Mouse (Mus musculus): Measurements from ENCODE around the gene Cel. TPM values are rescaled to one million over a fixed set of nuclear protein-coding genes. Genes with fewer than 3 reads are reported as not detected.
"Not testable (repeated sequence)": the region's sequence is repeated elsewhere in the genome, so short reads cannot be mapped to it uniquely, and the experiment has no call there.

Cel gene
- total RNA-seq, 2 experiments from 2014 or later: not detected

DNA sequence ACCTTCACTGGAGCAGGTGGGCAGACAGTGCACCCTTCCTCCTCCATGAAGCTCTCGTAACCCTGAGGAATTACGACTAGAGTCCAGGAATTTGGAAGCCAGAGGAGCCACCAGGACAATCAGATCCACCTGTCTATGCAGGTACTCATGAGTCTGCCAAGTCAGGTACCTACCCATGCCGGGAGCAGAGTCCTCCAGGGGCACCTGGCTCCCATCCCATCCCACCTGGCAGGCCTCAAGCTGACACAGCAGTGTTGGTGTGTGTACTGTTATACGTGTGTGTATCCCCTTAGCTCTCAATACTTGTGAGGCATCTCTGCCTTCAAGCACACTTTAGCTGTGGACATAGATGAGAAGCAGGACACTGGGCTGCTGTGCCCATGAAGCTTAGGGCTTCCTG, 41.0 kb downstream of the Cel start:
- DNase-seq (ENCODE audit: low spot score in 2 of 2): no peak

DNA sequence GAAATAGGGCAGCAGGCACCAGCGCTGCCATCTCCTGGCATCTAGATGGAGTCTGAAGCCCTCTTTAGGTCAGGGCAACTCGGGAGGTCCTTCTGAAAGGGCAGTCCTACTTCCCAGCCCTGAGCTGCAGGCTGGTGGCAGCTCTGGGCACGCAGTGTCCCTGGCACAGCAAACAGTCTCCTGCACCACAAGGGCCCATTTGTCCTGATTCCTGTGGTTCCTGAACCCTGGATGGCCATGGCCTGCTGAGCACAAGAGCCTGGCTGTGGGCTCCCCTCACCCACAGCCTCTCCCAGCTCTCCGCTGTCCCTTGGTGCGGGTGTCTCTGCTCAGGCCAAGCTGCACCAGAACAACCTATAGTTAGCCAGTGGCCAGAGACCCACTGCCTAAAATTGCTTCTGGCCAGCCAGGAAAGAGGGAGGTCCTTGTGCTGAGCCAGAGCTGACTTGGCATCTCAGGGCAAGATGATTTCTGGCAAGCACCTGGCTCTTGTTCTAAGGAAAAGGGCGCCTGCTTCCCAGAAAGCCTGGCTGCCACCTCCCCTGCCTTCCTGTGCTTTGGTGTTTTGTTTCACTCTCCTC, 41.5 kb downstream of the Cel start:
- DNase-seq (ENCODE audit: low spot score in 2 of 2): peak in 1 of 2 experiments; percentile 88

DNA sequence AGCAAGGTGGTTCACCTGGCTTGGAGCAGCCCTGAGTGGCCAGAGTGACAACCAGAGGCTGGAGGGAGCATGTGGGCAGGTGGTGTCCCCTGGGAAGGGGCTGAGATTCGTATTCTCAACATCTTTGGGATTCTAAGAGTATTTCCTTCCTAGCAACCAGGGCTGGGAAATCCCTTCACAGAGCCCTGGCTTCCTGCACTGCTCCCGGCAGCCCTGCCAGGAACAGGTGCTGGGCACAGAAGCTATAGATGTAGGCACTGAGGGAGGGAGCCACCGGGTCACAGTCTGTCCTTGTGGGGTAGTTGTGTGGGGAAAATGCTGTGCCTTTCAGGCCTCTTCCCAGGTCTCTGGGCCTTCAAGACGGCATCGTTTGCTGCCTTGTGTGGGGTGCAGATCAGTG, 42.6 kb downstream of the Cel start:
- DNase-seq (ENCODE audit: low spot score in 2 of 2): no peak

DNA sequence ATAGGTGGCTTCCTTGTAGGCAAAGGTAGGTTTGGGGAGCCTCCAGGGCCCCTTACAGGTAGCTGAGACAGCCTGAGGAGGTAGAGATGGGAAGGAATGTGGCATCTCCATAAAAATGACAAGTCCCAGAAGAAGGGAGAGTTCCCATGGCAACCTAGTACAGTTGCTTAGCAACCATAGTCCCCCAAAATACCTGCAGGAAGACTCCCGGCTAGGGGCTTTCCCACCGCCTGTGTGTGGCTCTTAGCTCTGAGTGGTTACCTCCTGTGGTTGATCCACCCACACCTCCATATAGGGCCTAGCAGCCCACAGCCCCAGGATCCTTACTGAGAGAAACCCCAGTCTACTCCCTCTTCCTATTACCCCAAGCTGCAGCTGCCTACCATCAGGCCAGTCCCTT, 45.0 kb downstream of the Cel start:
- DNase-seq (ENCODE audit: low spot score in 2 of 2): peak in 1 of 2 experiments; percentile 67

DNA sequence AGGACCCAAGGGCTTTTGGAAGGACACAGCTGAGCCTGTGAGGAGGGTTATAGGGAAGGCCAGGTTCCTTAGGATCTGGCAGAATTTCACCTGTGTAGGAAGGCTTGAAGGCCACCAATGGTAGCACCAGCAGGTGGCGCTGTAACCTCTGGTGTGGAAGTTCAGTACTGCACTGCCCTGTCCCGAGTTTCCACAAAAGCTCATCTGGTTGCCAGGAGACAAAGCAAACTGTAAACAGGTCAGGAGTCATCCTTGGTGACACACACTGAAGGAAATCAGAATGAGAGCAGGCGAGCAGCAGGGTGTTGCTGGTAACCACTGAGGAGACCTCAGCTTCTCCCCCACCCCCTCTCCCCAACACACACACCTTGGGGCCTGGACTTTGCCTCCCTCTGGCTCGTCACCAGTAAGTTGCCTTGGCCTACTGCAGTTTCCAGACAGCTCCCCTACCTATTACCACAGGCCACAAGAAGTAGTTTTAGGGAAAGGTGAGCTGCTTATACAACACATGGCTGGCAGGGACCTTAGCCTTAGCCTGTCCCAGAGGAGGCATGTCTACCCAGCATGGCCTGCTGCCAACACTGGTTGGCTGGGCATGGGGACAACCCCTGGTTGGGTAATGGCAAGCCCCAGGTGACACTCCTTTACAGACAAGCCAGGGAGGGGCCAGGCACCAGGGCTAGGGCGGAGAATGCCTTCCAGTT, 45.8 kb downstream of the Cel start:
- peak in 1 of 2 experiments; percentile 71 for DNase-seq (ENCODE audit: low spot score in 2 of 2)

DNA sequence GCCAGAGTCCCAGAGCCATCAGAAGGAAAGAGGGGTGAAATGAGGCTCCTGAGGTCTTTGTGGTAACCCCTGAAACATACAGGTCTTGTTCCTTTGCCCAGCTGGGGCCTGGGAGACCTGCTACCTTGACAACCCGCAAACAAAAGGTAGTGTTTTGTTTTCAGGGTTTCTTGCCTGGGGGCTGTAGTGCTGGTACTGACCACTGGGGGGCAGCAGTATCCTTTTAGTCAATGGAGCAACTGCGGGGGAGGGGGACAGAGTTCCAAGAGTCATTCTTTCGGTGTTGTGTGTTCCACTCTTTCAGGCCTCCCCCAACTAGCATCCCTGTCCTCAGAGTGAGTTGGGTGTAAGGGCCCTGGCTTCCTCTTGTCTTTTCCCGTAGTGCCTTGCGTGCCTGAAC, 48.7 kb downstream of the Cel start:
- peak in 1 of 2 experiments; percentile 92 for DNase-seq (ENCODE audit: low spot score in 2 of 2)

DNA sequence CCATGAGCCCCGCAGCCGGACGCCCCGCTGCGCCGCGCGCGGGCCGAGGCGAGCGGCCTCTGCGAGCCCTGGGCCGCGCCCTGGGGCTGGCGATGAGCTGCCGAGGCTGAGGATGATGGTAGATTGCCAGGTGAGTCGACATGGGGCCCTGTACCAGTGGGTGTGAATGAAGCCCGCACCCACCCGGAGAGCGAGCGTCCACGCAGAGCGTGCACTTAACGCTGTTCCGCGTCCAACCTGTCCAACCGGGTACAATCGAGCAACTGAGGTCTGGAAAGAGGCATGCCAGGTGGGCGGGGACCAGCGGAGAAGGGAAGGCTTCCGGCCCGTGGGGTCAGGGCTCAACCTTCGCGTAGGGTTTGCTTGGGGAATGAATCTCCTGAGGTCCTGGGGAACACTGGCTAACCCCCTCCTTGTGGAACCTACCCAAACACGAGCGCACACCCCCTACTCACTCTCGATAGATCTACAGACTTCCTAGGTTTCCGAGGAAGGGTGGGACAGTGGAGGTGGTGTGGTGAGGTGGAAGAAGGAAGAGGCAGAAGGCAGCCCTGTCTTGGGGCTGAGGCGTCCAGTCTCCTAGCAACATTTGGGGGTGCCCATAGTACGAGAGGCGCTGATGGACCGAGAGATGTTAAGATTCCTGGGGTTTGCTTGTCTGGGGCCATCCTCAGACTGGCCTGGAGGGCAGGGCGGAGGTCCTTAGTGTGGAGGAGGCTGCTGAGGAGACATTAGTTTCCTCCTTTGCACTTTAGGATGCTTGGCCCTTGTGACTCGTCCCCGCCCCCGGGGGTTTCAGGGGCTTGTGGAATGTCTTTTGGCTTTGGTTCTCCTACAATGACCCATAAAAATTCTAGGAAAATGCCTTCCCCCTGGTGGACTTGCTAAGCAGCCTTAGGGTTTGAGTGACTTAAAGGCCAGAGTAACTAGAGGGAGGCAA, 49.5 kb downstream of the Cel start:
- DNase-seq (ENCODE audit: low spot score in 2 of 2): no peak

DNA sequence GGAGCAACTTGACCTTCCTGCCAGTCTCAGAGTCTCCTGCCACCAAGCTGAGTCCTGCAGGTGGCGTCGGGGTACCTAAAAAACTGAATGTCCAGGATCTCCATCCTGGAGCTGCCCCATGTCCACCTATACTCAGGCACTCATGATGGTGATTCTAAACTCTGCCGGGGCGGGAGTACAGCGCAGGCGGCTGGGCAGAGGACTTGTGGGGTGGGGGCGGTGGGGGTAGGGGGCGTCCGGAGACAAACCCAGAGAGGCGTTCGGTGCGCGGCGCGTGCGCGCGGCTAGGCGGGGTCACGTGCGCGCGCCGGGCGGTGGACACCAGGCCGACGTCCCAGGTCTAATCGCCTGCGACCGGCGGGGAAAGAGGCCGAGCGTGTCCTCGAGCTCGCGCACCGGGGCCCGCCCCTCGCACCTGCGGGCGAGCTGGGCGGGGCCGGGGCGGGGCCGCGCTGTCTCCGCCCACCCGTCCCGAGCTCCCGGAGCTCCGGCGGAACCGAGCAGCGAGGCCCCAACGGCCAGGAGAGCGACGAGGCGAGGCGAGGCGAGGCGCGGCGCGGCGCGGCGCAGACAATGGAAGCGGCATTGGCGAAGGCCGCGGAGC, 50.3 kb downstream of the Cel start, which contains the start of gene Ralgds:
Gene Ralgds, plus strand, starts transcription at position 328 of the 604 bp plus-strand sequence.
- DNase-seq (ENCODE audit: low spot score in 2 of 2): no peak

DNA sequence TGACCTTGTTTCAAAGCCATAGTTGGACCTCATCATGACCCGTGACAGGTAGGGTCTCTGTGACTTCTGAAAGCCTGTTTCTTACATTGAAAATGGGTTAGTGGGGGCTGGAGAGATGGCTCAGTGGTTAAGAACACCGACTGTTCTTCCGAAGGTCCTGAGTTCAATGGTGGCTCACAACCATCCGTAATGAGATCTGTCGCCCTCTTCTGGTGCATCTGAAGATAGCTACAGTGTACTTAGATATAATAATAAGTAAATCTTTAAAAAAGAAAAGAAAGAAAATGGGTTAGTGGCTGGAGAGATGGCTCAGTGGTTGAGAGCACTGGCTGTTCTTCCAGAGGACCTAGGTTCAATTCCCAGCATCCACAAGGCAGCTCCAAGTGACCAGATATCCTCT, 51.6 kb downstream of the Cel start:
- DNase-seq (ENCODE audit: low spot score in 2 of 2): not testable (repeated sequence)

DNA sequence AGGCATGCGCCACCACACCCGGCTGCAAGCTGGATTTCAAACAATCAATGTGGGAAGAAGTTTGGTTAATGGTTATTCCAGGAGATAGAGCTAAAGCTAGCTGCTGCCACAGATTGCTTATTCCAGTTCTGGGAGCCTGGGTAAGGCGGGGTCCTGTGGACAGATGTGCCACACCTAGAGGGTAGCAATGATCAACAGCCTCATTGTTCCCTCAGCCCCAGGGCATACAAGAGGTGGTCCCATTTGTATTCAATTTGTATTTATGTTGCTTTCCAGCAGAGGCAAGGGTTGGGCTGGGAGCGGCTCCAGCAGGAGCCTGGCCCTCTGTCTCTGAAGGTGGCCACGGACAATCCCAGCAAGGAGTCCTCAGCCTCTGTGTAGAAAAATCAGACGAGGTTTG, 56.9 kb downstream of the Cel start:
- no peak for DNase-seq (ENCODE audit: low spot score in 2 of 2)

DNA sequence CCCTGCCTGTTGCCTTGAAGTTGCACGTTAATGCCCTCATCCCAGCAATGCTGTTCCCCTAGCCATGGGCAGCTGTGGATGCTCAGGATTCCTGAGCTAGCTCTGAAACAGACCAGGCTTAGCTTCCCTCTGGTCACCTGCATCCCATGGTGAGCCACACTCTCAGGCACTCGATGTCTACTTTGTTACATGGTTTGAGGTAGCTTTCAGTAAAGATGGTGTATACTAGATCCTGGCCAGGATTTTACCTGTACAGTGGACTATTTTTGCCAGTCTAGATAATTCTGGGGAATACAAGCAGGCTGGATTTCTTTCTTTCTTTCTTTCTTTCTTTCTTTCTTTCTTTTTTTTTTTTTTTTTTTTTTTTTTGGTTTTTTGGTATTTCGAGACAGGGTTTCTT, 57.4 kb downstream of the Cel start, which contains the start of gene Gm10134:
Gene Gm10134, plus strand, starts transcription at position 301 of the 400 bp plus-strand sequence.
- no peak for DNase-seq (ENCODE audit: low spot score in 2 of 2)

Small RNAs within 50 kb of the gene (microRNA-seq; reads per million reads assigned to microRNA genes)
- 0 reads per million in 2 experiments for gene Gm22824

Other genes with a start within 250 kb of the Cel start
- gene Ppp1r26, start 116.6 kb downstream of the Cel start, total RNA-seq (2021): 10 to 100 TPM; 16.8 to 17.7 TPM
- 1 to 10 TPM; 2.7 to 4.5 TPM for gene 1700007K13Rik, start 97.1 kb downstream of the Cel start, total RNA-seq (2021)
- 10 to 100 TPM; 36.5 to 42.1 TPM for gene Mrps2, start 95.3 kb downstream of the Cel start, total RNA-seq (2021)
- gene Gbgt1, start 66.5 kb downstream of the Cel start, total RNA-seq (2021): 1 to 10 TPM; 1.5 to 2.2 TPM
- gene Gm10134, start 57.3 kb downstream of the Cel start, total RNA-seq (2021): 1 to 10 TPM; 1.0 to 1.8 TPM
- 100 to 1,000 TPM; 127 to 132 TPM for gene Ralgds, start 50.3 kb downstream of the Cel start, total RNA-seq (2021)
- 10 to 100 TPM; 19.6 to 20.5 TPM for gene Gtf3c5, start 20.3 kb upstream of the Cel start, total RNA-seq (2021)
- gene Gfi1b, start 58.6 kb upstream of the Cel start, total RNA-seq (2021): not detected
- 10 to 100 TPM; 44.7 to 46.0 TPM for gene Tsc1, start 77.8 kb upstream of the Cel start, total RNA-seq (2021)
- not detected for gene Spaca9, start 136.3 kb upstream of the Cel start, total RNA-seq (2021)
- gene Ak8, start 136.8 kb upstream of the Cel start, total RNA-seq (2021): 1 to 10 TPM in 1 of 2 experiments, under 1 TPM in 1; 0.87 to 1.2 TPM